Mouse (Mus musculus): Measurements from ENCODE around the gene Psmc3ip.
"Not testable (repeated sequence)": the region's sequence is repeated elsewhere in the genome, so short reads cannot be mapped to it uniquely, and the experiment has no call there.

The Psmc3ip gene

GRCm38 (mm10) chr11:101095314-101096024 is at the start of gene Psmc3ip:
Gene Psmc3ip (minus strand): TSS chr11:101095436.
- peak; percentile 93 to 97 for DNase-seq (ENCODE audit: low spot score in 2 of 2)

- peak in 1 of 2 experiments; percentile 40 for DNase-seq (ENCODE audit: low spot score in 2 of 2)
These were observed 48.3 kb upstream of the Psmc3ip start for GRCm38 (mm10) chr11:101143338-101144225.

DNA sequence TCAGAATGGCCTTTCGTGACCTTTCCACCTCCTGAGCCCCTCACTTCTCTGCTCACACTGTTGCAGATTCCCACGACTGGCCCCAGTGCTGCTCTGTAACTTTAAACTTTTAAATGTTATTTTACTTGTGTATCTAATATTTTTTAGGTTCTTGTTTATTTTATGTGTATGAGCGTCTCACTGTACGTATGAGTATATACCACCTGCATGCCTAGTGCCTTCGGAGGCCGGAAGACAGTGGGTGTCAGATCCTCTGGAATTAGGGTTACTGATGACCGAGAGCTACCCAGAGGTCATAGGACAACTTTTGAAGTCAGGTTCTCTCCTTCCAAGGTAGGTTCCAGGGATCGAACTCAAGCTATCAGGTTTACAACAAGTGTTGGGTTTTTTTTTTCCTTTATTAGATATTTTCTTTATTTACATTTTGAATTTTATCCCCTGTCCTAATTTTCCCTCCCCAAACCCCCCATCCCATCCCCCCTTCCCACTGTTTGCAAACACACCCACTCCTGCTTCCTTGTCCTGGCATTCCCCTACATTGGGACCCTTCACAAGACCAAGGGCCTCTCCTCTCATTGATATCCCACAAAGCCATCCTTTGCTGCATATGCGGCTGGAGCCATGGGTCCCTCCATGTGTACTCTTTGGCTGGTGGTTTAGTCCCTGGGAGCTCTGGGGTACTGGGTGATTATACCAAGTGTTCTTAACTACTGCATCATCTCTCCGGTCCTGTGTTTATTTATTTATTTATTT is 47.2 kb upstream of the Psmc3ip start:
- no peak for DNase-seq (ENCODE audit: low spot score in 2 of 2)

- no peak for DNase-seq (ENCODE audit: low spot score in 2 of 2)
These were observed 45.9 kb upstream of the Psmc3ip start for GRCm38 (mm10) chr11:101141088-101141487.

DNA sequence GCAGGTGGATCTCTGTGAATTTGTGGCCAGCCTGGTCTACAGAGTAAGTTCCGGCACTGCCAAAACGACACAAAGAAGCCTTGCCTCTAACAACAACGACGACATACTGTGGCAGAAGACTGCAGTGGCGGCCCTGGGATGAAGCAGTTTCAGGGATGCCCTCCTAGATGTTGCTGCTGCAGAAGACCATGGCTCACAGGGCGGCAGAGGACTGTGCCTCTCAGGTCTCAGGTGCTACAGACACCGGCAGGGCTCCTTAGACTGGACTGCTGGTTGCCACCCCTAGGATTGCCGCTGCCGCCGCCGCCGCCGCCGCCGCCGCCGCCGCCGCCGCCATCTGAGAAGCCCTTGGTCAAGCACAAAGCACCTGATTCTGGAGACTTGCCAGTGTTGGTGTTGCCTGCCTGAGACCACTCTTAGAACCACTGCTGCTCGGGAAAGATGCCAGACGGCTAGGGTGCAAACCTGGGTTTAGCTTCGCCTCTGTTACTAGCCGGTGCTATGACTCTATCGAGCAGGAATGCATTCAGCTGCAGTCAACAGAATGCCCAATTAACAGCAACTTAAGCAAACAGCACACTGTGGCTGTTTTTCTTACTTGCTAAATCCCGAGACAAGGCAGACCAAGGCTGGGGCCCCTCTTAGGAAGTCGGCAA is 45.1 kb upstream of the Psmc3ip start:
- DNase-seq (ENCODE audit: low spot score in 2 of 2): no peak

DNA sequence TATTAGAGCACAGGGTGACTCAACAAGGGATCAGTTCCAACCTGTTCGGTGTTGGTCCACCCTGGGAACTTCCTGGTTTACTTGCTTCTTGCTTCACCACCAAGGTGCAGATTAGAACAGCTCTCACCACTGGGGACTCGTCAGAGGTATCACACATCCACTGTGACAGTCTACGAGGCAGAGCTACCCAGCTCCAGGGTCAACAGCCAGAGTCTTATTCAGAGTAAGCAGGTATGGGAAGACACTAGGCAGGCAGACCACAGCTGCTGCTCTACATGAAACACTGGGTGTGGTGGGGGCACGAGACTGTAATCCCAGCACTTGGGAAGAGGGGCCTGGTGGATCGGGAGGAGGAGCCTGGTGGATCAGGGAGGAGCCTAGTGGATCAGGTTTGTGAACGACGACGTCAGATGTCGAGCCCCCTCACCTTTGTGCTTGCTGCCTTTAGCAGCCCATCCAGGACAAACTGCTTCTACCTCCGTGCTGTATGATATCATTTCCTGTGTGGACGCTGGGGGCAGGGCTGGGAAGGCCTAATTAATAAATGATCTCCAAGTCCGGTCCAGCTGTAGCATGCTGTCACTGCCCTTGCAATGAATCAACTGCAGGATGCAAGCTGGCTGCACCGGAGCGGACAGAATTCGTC is 43.4 kb upstream of the Psmc3ip start:
- DNase-seq (ENCODE audit: low spot score in 2 of 2): no peak

DNA sequence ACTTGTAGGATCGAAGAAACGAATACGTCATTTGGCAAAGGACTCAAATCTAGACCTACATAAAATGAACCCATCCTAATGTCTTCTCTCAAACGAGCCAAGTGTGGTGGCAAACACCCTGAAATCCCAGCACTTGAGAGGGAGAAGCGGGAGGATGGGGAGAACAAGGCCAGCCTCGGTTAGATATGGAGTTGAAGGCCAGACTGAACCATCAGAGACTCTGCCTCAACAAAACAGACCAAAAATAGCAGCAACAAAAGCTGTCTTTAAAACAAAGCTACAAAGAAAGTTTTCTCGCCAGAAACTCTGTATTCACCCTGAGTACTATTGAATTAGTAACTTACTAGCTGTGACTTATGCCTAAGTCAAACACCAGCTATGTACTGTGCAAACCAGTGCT is 41.8 kb upstream of the Psmc3ip start:
- DNase-seq (ENCODE audit: low spot score in 2 of 2): no peak

- no peak for DNase-seq (ENCODE audit: low spot score in 2 of 2)
These were observed 39.1 kb upstream of the Psmc3ip start for GRCm38 (mm10) chr11:101134217-101134865.

DNA sequence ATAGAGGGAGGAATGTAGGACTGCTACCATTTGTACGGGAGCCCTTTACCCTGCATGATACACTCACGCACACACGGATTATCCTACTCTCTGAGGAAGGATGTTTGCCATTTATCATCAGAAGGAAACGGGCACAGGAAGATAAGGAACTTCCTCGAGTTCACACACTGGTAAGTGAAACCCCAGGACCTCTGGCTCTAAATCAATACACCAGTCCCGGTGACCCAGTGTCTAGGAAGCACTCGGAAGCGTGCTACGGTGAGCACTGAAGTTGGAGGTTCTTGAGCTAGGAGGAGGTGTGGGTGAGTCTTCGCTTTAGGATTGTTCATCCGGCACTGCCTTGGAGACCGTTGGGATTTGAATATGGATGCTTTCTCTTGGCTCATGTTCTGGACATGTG is 37.8 kb upstream of the Psmc3ip start:
- DNase-seq (ENCODE audit: low spot score in 2 of 2): no peak

DNA sequence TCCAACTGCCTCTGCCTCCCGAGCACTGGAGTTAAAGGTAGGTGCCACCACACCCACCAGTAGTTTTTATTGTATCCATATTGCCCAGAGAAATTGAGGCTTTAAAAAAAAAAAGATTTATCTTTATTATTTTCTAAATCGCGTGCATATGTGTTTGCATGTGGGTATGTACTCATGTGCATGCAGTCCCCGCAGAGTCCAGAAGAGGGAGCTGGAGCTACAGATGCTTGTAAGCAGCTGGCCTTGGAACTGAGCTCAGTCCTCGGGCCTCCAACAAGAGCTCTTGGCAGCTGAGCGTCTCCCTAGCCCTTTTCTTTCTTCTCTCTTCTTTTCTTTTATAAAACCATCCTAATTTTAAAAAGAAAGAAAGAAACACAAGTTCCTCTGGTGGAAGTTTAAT is 36.5 kb upstream of the Psmc3ip start:
- peak in 1 of 2 experiments; percentile 54 for DNase-seq (ENCODE audit: low spot score in 2 of 2)

DNA sequence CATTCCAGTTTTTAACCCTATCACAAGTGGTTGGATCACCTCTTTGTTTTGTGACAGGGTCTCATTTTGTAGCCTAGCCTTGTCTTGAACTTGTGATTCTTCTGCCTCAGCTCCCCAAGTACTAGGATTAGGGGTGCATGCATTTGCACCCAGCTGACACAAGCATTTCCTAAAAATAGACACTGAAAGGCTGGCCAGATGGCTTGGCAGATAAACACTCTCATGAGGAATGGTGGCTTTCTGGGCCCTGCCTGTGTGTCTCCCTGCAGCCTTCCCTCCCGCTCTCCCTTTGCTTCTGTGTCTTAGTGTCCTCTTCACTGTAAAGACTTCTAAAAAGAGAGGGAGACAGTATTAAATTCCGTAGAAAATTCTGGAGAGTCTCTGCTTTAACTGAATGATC is 36.0 kb upstream of the Psmc3ip start:
- DNase-seq (ENCODE audit: low spot score in 2 of 2): no peak

DNA sequence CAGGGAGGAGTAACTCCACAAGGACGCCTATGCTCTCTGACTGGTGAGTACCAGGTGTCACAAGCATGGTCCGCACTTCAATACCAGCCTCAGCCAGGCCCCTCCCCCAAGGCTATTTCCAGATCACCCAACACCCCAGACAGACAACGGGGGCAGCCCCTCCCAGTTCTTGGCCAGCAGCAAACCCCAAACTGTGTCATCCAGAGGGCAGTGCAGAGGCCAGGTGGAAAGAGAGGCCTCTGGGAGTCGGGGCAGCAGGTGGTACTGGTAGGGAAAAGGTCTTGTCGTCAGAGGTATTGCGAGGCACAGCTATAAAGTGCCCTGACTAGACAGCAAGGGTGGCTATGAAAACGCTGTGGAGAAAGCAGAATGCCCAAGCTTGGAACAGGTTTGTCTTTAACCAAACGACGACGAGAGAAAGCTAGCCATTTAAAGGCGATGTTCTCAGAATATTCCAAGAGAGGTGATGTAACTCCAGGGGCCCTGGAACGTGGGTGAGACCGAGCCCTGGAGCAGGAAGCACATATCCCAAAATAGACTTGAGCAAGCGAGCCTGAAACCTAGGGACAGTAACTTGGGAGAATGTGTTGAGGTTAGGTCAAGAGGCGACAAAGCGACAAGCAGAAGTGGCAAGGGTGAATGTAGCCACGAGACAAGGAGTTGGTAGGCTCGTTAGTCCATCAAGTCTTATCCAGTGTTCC is 35.0 kb upstream of the Psmc3ip start:
- peak in 1 of 2 experiments; percentile 24 for DNase-seq (ENCODE audit: low spot score in 2 of 2)

DNA sequence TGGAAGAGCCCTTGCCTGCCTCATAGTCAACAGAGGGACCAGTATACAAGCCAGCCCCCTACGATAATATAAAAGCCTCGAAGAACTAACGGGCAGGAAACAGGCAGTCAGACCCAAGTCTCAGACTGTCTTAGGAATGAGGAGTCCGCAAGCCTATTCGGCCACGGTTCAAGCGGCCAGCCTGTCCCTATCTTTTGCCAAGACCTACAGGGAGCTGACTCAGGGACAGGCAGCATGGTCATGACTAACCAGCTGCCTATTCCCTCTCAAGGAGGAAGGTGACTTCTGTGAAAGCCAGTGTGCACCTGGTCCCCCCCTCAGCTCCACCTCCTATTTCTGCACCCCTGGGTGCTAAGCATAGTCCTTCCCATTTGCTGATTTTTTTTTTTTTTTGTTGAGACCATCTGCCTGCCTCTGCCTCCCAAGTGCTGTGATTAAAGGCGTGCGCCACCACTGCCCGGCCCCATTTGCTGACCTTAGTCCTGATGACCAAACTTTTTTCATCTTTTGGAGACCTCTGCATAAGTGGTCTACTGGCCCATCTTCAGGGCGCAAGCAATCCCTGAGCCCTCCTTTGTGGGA is 33.9 kb upstream of the Psmc3ip start:
- no peak for DNase-seq (ENCODE audit: low spot score in 2 of 2)

DNA sequence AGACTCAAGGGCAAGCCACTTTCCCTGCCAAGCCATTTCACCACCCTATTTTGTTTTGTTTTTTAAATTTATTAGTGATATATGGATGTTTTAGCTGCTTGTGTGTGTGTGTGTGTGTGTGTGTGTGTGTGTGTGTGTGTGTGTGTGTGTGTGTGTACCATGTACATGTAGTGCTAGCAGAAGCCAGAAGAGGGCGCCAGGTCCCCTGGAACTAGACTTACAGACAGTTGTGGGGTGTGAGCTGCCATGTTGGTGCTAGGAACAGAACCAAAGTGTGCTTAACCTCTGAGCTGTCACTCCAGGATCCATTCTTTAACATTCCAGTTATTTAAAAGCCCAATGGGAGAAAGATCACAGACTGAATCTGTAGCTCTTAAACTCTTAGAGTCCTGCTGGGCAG is 31.8 kb upstream of the Psmc3ip start:
- peak in 1 of 2 experiments; percentile 53 for DNase-seq (ENCODE audit: low spot score in 2 of 2)

GRCm38 (mm10) chr11:101125008-101125407 is 29.8 kb upstream of the Psmc3ip start:
- not testable (repeated sequence) for DNase-seq (ENCODE audit: low spot score in 2 of 2)

DNA sequence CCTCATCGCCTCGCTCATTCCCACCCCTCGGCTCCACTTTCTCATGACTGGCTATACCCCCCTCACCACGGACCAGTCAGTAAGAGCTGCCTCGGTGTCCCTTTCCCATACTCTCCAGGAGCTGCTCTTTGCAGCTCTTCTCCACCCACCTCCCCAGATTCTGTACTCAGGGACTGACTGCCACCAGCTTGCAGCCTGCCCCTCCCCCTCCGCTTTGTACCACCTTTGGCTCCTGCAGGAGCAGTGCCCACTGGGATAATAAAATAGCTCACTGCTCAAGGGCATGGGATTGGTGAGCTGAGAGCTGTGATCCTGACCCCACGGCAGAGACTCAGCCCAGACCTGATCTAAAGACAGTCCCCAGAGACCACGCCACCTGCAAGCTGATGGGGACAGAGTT is 29.3 kb upstream of the Psmc3ip start:
- DNase-seq (ENCODE audit: low spot score in 2 of 2): not testable (repeated sequence)

GRCm38 (mm10) chr11:101120545-101121188 is 25.4 kb upstream of the Psmc3ip start:
- peak in 1 of 2 experiments; percentile 41 for DNase-seq (ENCODE audit: low spot score in 2 of 2)

DNA sequence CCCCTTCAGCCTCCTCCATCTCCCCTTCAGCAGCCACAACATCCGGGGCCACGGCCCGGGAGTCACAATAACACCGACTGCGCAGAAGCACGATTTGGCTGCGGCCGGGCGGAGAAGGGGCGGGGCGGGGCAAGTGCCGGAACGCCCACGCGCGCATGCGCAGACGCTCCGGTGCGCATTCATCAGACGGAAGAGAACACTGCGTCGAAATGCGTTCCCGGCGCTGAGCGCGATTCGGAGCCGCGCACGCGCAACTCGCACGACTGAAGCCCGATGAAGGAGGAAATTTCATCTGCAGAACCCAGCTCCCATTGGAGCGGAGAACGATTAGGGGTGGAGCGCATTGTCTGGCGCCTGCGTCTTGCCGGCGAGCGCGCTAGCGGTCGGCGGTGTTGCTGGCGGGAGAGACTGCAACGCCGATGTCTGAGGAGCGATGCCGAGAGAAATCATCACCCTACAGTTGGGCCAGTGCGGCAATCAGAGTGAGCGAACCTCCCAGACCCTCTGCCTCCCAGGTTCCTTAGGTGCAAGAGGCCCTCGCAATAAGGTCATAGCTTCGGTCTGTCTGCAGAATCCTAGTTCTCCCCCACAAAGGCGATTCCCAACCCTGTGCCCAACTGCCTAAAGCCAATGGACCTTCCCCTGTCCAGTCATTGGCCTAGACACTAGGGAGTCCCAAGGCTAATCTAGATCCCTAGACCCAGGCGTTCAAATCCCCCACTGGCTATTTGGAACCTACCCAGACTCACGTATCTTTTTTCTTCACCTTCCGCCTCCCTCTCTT is 24.7 kb upstream of the Psmc3ip start, which contains the start of the genes Retreg3 and Tubg1:
TSS of gene Retreg3 (minus strand) at position 133 of the 784 bp plus-strand sequence.
TSS of gene Tubg1 (plus strand) at position 178 of the 784 bp plus-strand sequence.
- DNase-seq (ENCODE audit: low spot score in 2 of 2): peak; percentile 98 to 99
